Mouse (Mus musculus): ENCODE results near the gene Asb11. TPM values are rescaled to one million over a fixed set of nuclear protein-coding genes. Genes with fewer than 3 reads are reported as not detected.

Gene Asb11
- polyA plus RNA-seq (2012; rRNA removed) (0.06 TPM in 1 of 2 replicates, not detected in the other), polyA plus RNA-seq (2014; fragmentation: Nextera tagmentation; extraction: Ambion mirVana) (not detected in 2 replicates)

GRCm38 (mm10) chrX:164436709-164437108 is at the start of gene Asb11:
Gene Asb11, plus strand, starts transcription at chrX:164436994.
- Histone ChIP-seq H3K27ac (no peak within 1 kb of the TSS), H3K9ac (replicated peaks) (no peak within 1 kb of the TSS), H3K27me3 (ENCODE audit: control insufficient read depth, insufficient read depth, low read length) (no peaks in the 10 kb centered on the region), H3K9me3 (ENCODE audit: control insufficient read depth, low read length) (no peaks in the 10 kb centered on the region), H3K4me2 (ENCODE audit: low read depth) (no peak within 1 kb of the TSS), H3K4me3 (ENCODE audit: insufficient read depth in 1 of 2, low read depth in 2 of 2, low read length in 2 of 2) (no peak within 1 kb of the TSS), H3K36me3 (replicated peaks; ENCODE audit: control insufficient read depth, insufficient read depth, low read depth) (peaks cover 9% of the 10 kb centered on the region), H3K4me1 (replicated peaks; ENCODE audit: control insufficient read depth in 2 of 2, insufficient read depth in 2 of 2, low read length in 1 of 2) (peaks cover 0 to 3% of the 10 kb centered on the region in 2 experiments; a peak in 1 of 4 replicates)
- 53% methylated on average over 8 of the region's 8 CpGs for WGBS (ENCODE audit: insufficient replicate concordance)
- DNase-seq (ENCODE audit: low read depth in 3 of 3, low spot score in 3 of 3) (no peak), ATAC-seq (ENCODE audit: insufficient read depth) (no peak)
- TF ChIP-seq CTCF (IDR thresholded peaks at IDR 0.05; ENCODE audit: low read depth), result no peak
- no peak for TF ChIP-seq EP300 (IDR thresholded peaks at IDR 0.05; ENCODE audit: low read depth)

DNA sequence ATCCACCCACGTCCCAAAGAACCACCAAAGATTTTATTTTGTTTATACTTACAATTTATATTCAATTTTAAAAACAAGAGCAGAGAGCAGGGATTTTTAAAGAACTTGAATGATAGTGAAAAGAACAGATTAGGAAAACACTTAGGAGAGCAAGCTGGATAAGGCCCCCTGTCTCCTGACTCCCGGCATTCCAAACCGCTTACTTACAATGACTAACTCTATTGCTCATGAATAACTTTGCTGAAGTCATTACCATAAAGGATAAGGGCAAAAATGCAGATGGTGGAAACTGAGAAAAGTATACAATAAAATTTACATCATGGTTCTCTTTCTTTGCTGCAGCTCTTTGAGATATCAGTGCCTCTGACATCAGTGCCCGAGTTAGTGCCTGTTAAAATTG is 42.7 kb upstream of the Asb11 start:
- no peak overlapping the region for H3K4me3 ChIP-seq (ENCODE audit: insufficient read depth in 1 of 2, low read depth in 2 of 2, low read length in 2 of 2)
- TF ChIP-seq CTCF (IDR thresholded peaks at IDR 0.05; ENCODE audit: low read depth) (no peak), EP300 (IDR thresholded peaks at IDR 0.05; ENCODE audit: low read depth) (no peak)
- no peaks in the 10 kb centered on the region for H3K36me3 ChIP-seq (replicated peaks; ENCODE audit: control insufficient read depth, insufficient read depth, low read depth)
- no peak overlapping the region for H3K4me2 ChIP-seq (ENCODE audit: low read depth)
- DNase-seq (ENCODE audit: low read depth in 3 of 3, low spot score in 3 of 3), result no peak
- H3K9ac ChIP-seq (replicated peaks), result no peak overlapping the region
- H3K4me1 ChIP-seq (replicated peaks; ENCODE audit: control insufficient read depth in 2 of 2, insufficient read depth in 2 of 2, low read length in 1 of 2), result no peaks in the 10 kb centered on the region
- H3K27me3 ChIP-seq (ENCODE audit: control insufficient read depth, insufficient read depth, low read length), result no peaks in the 10 kb centered on the region
- no peak for ATAC-seq (ENCODE audit: insufficient read depth)
- H3K27ac ChIP-seq, result no peak overlapping the region
- no peaks in the 10 kb centered on the region for H3K9me3 ChIP-seq (ENCODE audit: control insufficient read depth, low read length)
- 57% methylated on average over 4 of the region's 4 CpGs for WGBS (ENCODE audit: insufficient replicate concordance)

- H3K9ac ChIP-seq (replicated peaks), result no peak overlapping the region
- no peak overlapping the region for H3K4me3 ChIP-seq (ENCODE audit: insufficient read depth in 1 of 2, low read depth in 2 of 2, low read length in 2 of 2)
- H3K4me1 ChIP-seq (replicated peaks; ENCODE audit: control insufficient read depth in 2 of 2, insufficient read depth in 2 of 2, low read length in 1 of 2), result no peaks in the 10 kb centered on the region
- no peaks in the 10 kb centered on the region for H3K36me3 ChIP-seq (replicated peaks; ENCODE audit: control insufficient read depth, insufficient read depth, low read depth)
- H3K27me3 ChIP-seq (ENCODE audit: control insufficient read depth, insufficient read depth, low read length), result no peaks in the 10 kb centered on the region
- H3K4me2 ChIP-seq (ENCODE audit: low read depth), result no peak overlapping the region
- WGBS (ENCODE audit: insufficient replicate concordance), result 42% methylated on average over 3 of the region's 3 CpGs
- no peak overlapping the region for H3K27ac ChIP-seq
- DNase-seq (ENCODE audit: low read depth in 3 of 3, low spot score in 3 of 3) (no peak), ATAC-seq (ENCODE audit: insufficient read depth) (no peak)
- no peaks in the 10 kb centered on the region for H3K9me3 ChIP-seq (ENCODE audit: control insufficient read depth, low read length)
- peak; percentile 30; the same call in 1 of the 2 replicates for TF ChIP-seq CTCF (IDR thresholded peaks at IDR 0.05; ENCODE audit: low read depth)
- TF ChIP-seq EP300 (IDR thresholded peaks at IDR 0.05; ENCODE audit: low read depth), result no peak
Observed at GRCm38 (mm10) chrX:164398456-164398855, 38.3 kb upstream of the Asb11 start.

GRCm38 (mm10) chrX:164405080-164405649 is 31.6 kb upstream of the Asb11 start:
- Histone ChIP-seq H3K27me3 (ENCODE audit: control insufficient read depth, insufficient read depth, low read length) (no peaks in the 10 kb centered on the region), H3K36me3 (replicated peaks; ENCODE audit: control insufficient read depth, insufficient read depth, low read depth) (no peaks in the 10 kb centered on the region), H3K9ac (replicated peaks) (no peak overlapping the region), H3K4me2 (ENCODE audit: low read depth) (no peak overlapping the region), H3K27ac (no peak overlapping the region), H3K9me3 (ENCODE audit: control insufficient read depth, low read length) (no peaks in the 10 kb centered on the region), H3K4me3 (ENCODE audit: insufficient read depth in 1 of 2, low read depth in 2 of 2, low read length in 2 of 2) (no peak overlapping the region), H3K4me1 (replicated peaks; ENCODE audit: control insufficient read depth in 2 of 2, insufficient read depth in 2 of 2, low read length in 1 of 2) (no peaks in the 10 kb centered on the region)
- TF ChIP-seq EP300 (IDR thresholded peaks at IDR 0.05; ENCODE audit: low read depth), result no peak
- no peak for TF ChIP-seq CTCF (IDR thresholded peaks at IDR 0.05; ENCODE audit: low read depth)
- DNase-seq (ENCODE audit: low read depth in 3 of 3, low spot score in 3 of 3) (no peak), ATAC-seq (ENCODE audit: insufficient read depth) (no peak)

DNA sequence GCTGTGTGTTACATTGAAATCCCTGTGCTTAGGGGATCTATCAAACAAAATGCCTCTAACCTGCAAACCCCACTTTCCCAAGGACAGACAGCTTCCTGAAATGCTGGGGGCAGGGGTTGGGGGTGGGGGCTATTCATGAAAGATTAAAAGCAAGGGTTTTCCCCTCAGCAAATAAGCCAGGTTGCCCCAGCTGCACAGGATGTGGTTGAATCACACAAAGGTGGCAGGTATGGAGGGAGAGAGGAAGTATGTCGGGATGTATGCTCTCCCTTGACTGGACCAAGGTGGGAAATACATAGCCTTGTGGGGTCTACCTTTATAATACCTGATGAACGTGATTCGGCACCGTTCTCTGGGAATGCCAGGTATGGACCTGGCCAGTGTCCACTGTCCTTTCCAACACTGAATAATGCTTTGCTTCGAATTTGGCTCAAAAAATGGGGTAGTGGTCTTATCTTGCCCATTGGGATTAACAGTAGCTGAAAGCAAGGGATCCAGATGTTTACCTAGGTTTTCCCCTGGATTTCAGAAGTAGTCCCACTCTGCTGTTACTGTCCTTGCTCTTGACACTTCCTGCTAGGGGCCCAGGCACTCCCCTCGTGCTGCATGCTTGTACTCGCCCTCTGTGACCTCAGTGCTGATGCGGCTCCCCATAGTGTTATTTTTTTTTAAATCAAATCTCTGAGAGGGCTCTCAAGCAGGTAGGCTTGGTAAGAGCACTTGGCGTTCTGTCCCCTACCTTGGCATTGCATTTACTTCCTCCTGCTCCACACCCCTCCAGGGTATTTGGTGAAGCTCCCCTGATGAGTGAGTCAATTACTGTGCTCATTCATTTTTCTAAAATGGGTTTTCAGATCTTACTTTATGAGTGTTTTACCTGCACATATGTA is 30.4 kb upstream of the Asb11 start:
- WGBS (ENCODE audit: insufficient replicate concordance), result 53% methylated on average over 9 of the region's 9 CpGs
- no peak overlapping the region for H3K4me3 ChIP-seq (ENCODE audit: insufficient read depth in 1 of 2, low read depth in 2 of 2, low read length in 2 of 2)
- H3K27ac ChIP-seq, result no peak overlapping the region
- no peak overlapping the region for H3K9ac ChIP-seq (replicated peaks)
- ATAC-seq (ENCODE audit: insufficient read depth), result no peak
- no peaks in the 10 kb centered on the region for H3K36me3 ChIP-seq (replicated peaks; ENCODE audit: control insufficient read depth, insufficient read depth, low read depth)
- no peaks in the 10 kb centered on the region for H3K9me3 ChIP-seq (ENCODE audit: control insufficient read depth, low read length)
- no peaks in the 10 kb centered on the region for H3K4me1 ChIP-seq (replicated peaks; ENCODE audit: control insufficient read depth in 2 of 2, insufficient read depth in 2 of 2, low read length in 1 of 2)
- DNase-seq (ENCODE audit: low read depth in 3 of 3, low spot score in 3 of 3), result no peak
- no peak for TF ChIP-seq CTCF (IDR thresholded peaks at IDR 0.05; ENCODE audit: low read depth)
- no peak for TF ChIP-seq EP300 (IDR thresholded peaks at IDR 0.05; ENCODE audit: low read depth)
- H3K4me2 ChIP-seq (ENCODE audit: low read depth), result no peak overlapping the region
- no peaks in the 10 kb centered on the region; the same call in 1 of the 2 replicates for H3K27me3 ChIP-seq (ENCODE audit: control insufficient read depth, insufficient read depth, low read length)
